Mouse (Mus musculus): ENCODE measurements around the gene Ercc2.

GRCm38 (mm10) chr7:19335583-19335982 lies 46.2 kb upstream of the Ercc2 start:
- no peak for TF ChIP-seq GATA1 (IDR thresholded peaks at IDR 0.05; ENCODE audit: low read length)
- no peak for TF ChIP-seq TAL1 (IDR thresholded peaks at IDR 0.05; ENCODE audit: low read length)

Measured in erythroblast, embryonic 14.5 days (primary cell).